Mouse (Mus musculus) liver, adult (tissue): ENCODE measurements at regions not wholly inside any gene's neighbourhood (a gene's known extent, or its start where the extent isn't known, plus 50 kb on each side); places are given as distances from the start of the nearest gene placed in this dataset.

Experiments used
- GATA4 ChIP-seq: IDR thresholded peaks from 2 replicates; pipeline ENCODE4 v1.6.1; 2014; ENCODE audit warnings: mild to moderate bottlenecking, low read length; ENCODE audit not compliant: insufficient replicate concordance

DNA sequence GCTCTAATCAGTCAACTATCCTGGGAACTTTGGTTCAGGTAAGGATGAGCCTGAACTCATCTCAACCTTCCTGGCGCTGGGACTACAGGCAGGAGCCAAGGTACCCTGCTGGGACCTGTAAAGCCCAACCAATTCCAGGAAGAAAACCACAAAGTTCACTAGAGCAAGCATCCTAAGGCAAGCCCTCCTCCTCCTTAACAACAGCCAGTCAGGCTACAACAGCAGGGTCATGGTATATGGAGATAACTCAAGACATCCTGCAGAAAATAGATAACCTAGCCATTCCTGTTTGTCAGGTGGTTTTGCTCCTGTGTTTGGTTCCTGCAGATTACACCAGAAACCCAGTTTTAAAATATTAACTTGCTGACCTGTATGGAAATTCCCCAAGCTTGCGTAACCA, 128.4 kb downstream of the Matn1 start:
- TF ChIP-seq GATA4, result no peak

- no peak for TF ChIP-seq GATA4
Observed at GRCm38 (mm10) chr4:131073420-131073819, 129.2 kb downstream of the Matn1 start.

GRCm38 (mm10) chr4:131075326-131075932, 131.2 kb downstream of the Matn1 start:
- no peak for TF ChIP-seq GATA4

DNA sequence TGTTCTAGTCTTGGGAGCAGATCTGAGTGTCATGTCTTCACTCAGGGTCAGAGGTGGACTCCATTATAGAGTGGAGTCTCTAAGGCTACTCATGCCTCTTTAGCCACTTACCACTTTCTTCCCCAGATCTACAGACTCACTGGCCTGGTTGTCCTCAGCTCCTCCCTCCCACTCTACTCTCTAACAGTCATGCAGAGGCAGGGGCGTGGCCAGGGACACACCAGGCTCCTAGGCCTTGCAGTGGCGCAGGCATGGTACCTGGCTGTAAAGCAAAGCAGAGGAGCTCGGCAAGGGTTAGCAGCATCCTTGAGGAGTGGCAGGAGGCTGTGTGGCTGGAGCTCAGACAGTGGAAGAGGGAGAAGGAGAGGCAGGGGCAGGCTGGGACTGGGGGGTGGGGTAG, 132.4 kb downstream of the Matn1 start:
- TF ChIP-seq GATA4, result no peak

- TF ChIP-seq GATA4, result no peak
Observed at GRCm38 (mm10) chr4:131080113-131080512, 135.9 kb downstream of the Matn1 start.

DNA sequence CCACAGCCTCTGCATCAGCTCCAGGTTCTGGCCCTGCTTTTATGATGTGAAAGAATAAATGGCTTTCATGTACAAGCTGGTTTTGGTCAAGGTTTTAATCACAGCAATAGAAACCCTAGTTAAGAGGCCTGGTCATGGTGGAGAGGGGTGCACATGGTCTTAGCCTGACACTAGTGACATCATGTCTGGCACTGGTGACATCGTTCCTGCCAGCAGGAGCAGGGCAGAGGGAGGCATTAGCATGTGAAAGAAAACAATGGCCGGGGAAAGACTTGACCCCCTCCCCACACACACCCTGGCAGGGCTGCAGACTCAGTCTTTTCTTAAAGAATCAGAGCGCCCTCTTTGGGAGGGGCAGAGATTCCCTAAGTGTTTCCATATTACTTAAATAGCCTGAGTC, 139.2 kb downstream of the Matn1 start:
- TF ChIP-seq GATA4, result no peak

GRCm38 (mm10) chr4:131097421-131097820, 153.2 kb downstream of the Matn1 start:
- no peak for TF ChIP-seq GATA4

DNA sequence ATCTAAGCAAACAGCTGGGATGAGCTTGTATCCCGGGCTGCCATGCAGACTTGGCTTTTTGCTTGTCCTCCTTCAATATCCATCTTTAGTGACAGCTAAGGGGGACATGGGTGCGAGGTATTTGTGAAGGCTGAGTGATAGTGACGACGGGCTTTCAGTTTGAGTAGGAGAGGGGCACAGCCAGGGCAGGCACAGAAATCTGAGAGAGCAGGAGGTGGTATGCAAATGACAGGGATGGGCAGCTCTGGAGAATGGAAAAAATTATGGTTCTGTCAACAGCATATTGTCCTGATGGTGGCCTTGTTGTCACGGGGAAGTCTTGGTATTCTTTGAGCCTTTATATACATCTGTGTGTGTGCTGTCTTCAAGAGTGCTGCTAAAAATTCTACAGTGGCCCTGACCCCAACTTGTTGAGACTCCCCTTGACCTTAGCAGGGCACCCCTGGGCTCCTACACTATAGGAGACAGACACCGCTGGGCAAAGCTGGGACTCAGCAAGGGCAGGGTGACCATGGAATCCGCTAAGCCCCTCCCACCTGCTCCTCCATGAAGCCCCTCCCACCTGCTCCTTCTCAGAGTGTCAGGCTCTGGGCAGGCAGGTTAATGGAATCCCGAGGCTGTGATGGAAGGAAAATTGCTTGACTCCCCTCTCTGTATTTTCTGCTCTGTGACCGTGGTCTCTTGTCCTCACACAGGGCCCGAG, 156.1 kb downstream of the Matn1 start:
- no peak for TF ChIP-seq GATA4

DNA sequence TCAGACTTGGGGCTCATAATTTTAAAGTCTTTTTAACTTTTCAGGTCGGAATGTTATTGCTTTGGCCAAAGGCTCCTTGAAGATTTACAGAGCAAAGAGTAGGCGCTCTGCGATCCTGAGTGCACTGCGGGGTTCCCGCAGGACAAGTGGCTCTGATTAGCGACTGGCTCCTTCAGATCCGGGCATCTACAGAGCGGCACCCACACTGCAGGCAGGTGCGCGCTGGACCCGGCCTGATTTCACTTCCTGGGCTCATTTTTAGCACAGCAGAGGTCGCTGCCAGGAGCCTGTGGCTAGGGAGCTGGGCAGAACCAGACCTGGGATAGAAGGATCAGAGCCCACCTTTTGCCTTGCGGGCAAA, 156.6 kb downstream of the Matn1 start:
- TF ChIP-seq GATA4, result no peak

DNA sequence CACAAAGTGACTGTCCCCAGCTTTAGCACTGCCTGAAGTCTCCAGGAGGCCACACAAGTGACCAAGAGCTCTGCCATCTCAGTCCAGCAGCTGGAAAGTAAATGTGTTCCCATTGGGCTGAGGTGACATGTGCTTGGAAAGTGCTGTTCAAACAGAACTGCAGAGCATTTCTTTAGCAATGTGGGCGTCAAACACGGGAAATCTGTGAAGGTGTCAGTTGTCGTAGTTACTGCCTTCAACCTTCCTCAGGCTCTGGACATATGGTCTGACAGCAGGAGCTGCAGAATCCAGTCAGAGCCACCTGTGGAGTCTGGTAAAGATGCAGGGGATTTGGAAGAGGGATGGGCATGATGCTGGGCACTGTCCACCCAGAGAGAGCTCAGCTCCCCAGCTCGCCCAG, 158.0 kb downstream of the Matn1 start:
- no peak for TF ChIP-seq GATA4

DNA sequence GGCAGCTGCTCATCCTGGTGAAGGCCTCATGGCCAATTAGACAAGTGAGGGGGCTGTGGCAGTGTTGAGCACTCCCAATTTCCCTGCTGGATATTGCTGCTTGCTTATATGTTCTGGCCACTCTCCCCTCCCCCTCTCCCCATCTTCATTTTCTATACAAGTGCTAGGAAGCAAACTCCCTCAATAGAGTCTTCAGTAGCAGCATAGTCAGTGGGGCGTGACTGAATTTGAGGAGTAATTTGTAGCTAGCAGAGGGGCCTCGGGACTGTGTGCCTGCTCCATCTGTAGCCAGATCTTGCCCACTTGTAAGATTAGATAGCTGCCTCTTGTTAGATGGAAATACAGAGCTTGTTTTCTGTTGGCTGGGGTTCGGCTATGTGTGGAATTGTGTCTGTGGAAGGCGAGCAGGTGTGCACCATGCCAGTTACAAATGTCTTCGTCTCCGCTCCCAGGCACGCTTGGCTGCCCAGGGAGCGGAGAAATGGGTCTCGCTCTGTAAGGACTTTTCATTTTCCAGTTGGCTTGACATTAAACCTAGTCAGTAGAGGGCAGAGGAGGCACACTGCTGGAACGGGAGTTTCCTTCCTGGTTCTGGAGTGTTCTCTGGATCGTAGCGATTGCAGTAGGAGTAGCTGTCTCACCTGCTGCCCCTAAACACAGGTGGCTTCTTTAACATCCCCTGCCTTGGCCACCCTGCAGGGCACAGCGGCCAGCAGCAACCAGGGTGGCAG, 163.1 kb downstream of the Matn1 start:
- TF ChIP-seq GATA4, result no peak

- no peak for TF ChIP-seq GATA4
Observed at GRCm38 (mm10) chr4:131112536-131112935, 168.4 kb downstream of the Matn1 start.

DNA sequence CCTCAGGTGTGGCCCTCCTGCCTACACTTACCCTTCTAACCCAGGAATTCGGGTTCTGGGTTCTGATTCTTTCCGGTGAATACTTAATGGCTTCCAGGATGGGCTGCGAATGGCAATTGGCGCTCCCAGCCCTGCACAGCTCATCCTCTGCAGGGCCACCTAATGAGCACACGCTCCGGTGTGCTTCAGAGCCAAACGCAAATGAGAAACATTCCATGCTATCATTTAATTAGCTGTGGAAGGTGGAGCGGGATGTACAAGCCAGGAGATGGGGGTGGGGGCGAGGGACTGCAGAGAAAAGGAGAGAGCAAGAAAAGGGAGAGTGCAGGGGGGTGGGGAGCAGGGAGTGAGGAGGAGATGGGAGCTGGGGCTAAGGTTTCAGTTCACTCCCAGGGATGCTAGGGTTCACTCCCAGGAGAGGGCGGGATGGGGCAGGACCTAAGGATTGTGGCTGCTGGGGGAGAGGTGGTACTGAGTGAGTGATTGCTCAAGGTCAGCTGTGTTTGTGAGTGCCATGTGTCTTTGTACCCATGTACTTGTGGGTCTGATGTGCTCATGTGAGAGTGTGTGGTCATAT, 169.6 kb downstream of the Matn1 start:
- TF ChIP-seq GATA4, result no peak

DNA sequence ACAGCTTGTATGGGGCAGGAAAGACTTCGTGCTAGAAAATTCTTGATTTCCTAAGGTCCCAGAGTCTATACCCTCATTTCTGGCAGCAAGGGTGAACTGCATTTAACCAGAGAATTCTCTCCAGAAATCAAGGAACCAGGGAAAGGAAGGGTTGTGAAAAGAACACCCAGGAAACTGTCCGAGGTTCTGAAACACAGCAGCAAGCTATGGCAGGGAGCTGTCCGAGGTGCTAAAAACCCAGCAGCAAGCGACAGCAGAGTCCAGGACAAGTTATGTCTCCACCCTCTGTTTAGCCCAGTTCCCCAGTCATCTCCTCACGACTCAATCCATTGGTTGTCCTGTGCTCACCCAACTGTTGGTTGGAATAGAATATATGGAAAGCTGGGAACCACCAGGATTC, 171.1 kb downstream of the Matn1 start:
- no peak for TF ChIP-seq GATA4

GRCm38 (mm10) chr4:131118586-131118985, 174.4 kb downstream of the Matn1 start:
- TF ChIP-seq GATA4, result no peak

DNA sequence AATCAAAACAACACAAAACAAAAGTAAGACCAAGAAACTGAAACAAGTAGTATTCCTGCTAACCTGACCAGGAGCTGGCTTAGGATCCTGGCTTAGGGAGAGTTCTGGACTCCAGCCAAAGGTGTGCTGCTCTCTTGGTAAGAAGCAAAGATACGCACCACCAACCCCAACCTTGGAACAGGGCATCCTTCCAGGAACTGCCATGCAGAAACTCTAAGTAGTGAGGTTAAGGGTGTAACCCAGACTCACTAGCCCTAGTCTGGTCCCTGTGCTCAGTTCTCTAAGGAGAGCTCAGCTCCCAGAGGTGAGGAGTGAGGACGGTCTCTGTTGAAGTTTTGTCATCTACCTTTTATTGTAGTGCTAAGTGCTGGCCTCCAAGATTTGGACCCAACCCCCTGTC, 175.4 kb downstream of the Matn1 start:
- TF ChIP-seq GATA4, result no peak
